Mouse (Mus musculus) lung, postnatal 0 days (tissue): ENCODE results near the gene Shh. TPM values are rescaled to one million over a fixed set of nuclear protein-coding genes. Genes with fewer than 3 reads are reported as not detected.

Experiments
- ATAC-seq: fragments of 200-750 bp; cut with Nextera tagmentation; 2 replicates; pipeline ENCODE4 v1.8.0; 2017; ENCODE audit warnings: moderate library complexity
- DNase-seq: peaks from one replicate; pipeline ENCODE4 v3.0.0-alpha.2; 2016; ENCODE audit warnings: low spot score
- H3K27ac ChIP-seq: fragments of 300-500 bp; sonication (generic); 2 replicates; pipeline ENCODE4 v1.5.1; 2014; ENCODE audit warnings: antibody characterized with exemption, mild to moderate bottlenecking, low read length, mixed read lengths
- H3K27me3 ChIP-seq: fragments of 300-500 bp; sonication (generic); replicated peaks from 2 replicates; pipeline ENCODE4 v1.6.1; 2014; ENCODE audit warnings: low read length, mixed read lengths; ENCODE audit not compliant: insufficient read depth
- H3K36me3 ChIP-seq: fragments of 300-500 bp; sonication (generic); 2 replicates; pipeline ENCODE4 v1.6.1; 2014; ENCODE audit warnings: low read length, mixed read lengths; ENCODE audit not compliant: insufficient read depth
- H3K4me1 ChIP-seq: fragments of 300-500 bp; sonication (generic); 2 replicates; pipeline ENCODE4 v1.6.1; 2014; ENCODE audit warnings: antibody characterized with exemption, low read depth, low read length, mixed read lengths; ENCODE audit not compliant: insufficient read depth
- H3K4me2 ChIP-seq: fragments of 300-500 bp; sonication (generic); replicated peaks from 2 replicates; pipeline ENCODE4 v1.6.1; 2014; ENCODE audit warnings: low read depth, mild to moderate bottlenecking, low read length, moderate library complexity, mixed read lengths
- H3K4me3 ChIP-seq: fragments of 300-500 bp; sonication (generic); 2 replicates; pipeline ENCODE4 v1.5.1; 2014; ENCODE audit warnings: low read depth, low read length
- H3K9ac ChIP-seq: fragments of 300-500 bp; sonication (generic); replicated peaks from 2 replicates; pipeline ENCODE4 v1.6.1; 2014; ENCODE audit warnings: low read depth, mild to moderate bottlenecking
- H3K9me3 ChIP-seq: fragments of 300-500 bp; sonication (generic); 2 replicates; pipeline ENCODE4 v1.6.1; 2016; ENCODE audit warnings: low read length, mixed read lengths
- CTCF ChIP-seq: IDR thresholded peaks from 2 replicates; pipeline ENCODE4 v1.5.1; 2016; ENCODE audit warnings: antibody characterized with exemption, mild to moderate bottlenecking
- EP300 ChIP-seq: IDR thresholded peaks from 2 replicates; pipeline ENCODE4 v1.6.1; 2016; ENCODE audit warnings: antibody characterized with exemption, mild to moderate bottlenecking, control low read depth
- WGBS: fragments of 180-500 bp; shearing (Covaris S2); extraction: QIAGEN DNeasy Blood & Tissue Kit; methylation state at CpG from one replicate; pipeline ENCODE4 v1.1.7; 2014; 5-methylcytosine and 5-hydroxymethylcytosine counted together
- polyA plus RNA-seq: library from polyadenylated mRNA; unstranded; fragments of >200 nt; fragmentation: Nextera tagmentation; extraction: Ambion mirVana; gene quantifications from 2 replicates; pipeline ENCODE4 v1.2.1, GENCODE M21; 2015

The Shh gene
- polyA plus RNA-seq, 1 experiment from 2014 or later, result 9.7 TPM

- ATAC-seq (no peak), DNase-seq (no peak)
- no peak overlapping the region for H3K27ac ChIP-seq
- H3K9ac ChIP-seq, result no peak overlapping the region
- WGBS, result 53% methylated on average over 2 of the region's 2 CpGs
- no peaks in the 10 kb centered on the region for H3K9me3 ChIP-seq
- no peak overlapping the region for H3K4me3 ChIP-seq
- TF ChIP-seq CTCF (no peak), EP300 (no peak)
- H3K4me2 ChIP-seq, result no peak overlapping the region
- no peaks in the 10 kb centered on the region for H3K27me3 ChIP-seq
- no peaks in the 10 kb centered on the region for H3K36me3 ChIP-seq
- H3K4me1 ChIP-seq, result no peaks in the 10 kb centered on the region
Measured at GRCm38 (mm10) chr5:28481730-28482129, 14.7 kb upstream of the Shh start.

- Histone ChIP-seq H3K9me3 (no peaks in the 10 kb centered on the region), H3K27me3 (no peaks in the 10 kb centered on the region), H3K4me2 (no peak overlapping the region), H3K27ac (no peak overlapping the region), H3K36me3 (no peaks in the 10 kb centered on the region), H3K4me1 (no peaks in the 10 kb centered on the region), H3K9ac (no peak overlapping the region), H3K4me3 (no peak overlapping the region)
- ATAC-seq (no peak), DNase-seq (no peak)
- TF ChIP-seq EP300 (no peak), CTCF (no peak)
- 53% methylated on average over 10 of the region's 10 CpGs for WGBS
Measured at GRCm38 (mm10) chr5:28476389-28477379, 9.6 kb upstream of the Shh start.

- no peaks in the 10 kb centered on the region for H3K27me3 ChIP-seq
- ATAC-seq (no peak), DNase-seq (no peak)
- no peaks in the 10 kb centered on the region for H3K9me3 ChIP-seq
- H3K4me2 ChIP-seq, result no peak overlapping the region
- H3K27ac ChIP-seq, result no peak overlapping the region
- 80% methylated on average over 5 of the region's 5 CpGs for WGBS
- TF ChIP-seq EP300 (no peak), CTCF (no peak)
- H3K4me1 ChIP-seq, result no peaks in the 10 kb centered on the region
- no peaks in the 10 kb centered on the region for H3K36me3 ChIP-seq
- no peak overlapping the region for H3K4me3 ChIP-seq
- H3K9ac ChIP-seq, result no peak overlapping the region
Measured at GRCm38 (mm10) chr5:28473556-28473955, 6.5 kb upstream of the Shh start.

- Histone ChIP-seq H3K27ac (no peak overlapping the region), H3K4me1 (no peaks in the 10 kb centered on the region), H3K4me3 (no peak overlapping the region), H3K9ac (no peak overlapping the region), H3K27me3 (peaks cover 23% of the 10 kb centered on the region; the same call in 1 of the 2 replicates), H3K36me3 (no peaks in the 10 kb centered on the region), H3K4me2 (no peak overlapping the region), H3K9me3 (no peaks in the 10 kb centered on the region)
- TF ChIP-seq EP300 (no peak), CTCF (peak; percentile 79)
- DNase-seq (peak; percentile 71), ATAC-seq (peak; percentile 80)
- WGBS, result 2% methylated on average over 9 of the region's 9 CpGs
Measured at GRCm38 (mm10) chr5:28469525-28470202, 2.6 kb upstream of the Shh start.

GRCm38 (mm10) chr5:28466351-28466750, 705 bp downstream of the Shh start:
- Histone ChIP-seq H3K9me3 (no peaks in the 10 kb centered on the region), H3K4me1 (no peaks in the 10 kb centered on the region), H3K27me3 (peaks cover 41% of the 10 kb centered on the region), H3K9ac (0 out of 2 replicates have a peak overlapping the region, but pooled peaks have one; percentile 9), H3K27ac (peak overlapping the region; percentile 23; the same call in 1 of the 2 replicates), H3K4me2 (peak overlapping the region; percentile 65), H3K4me3 (peak overlapping the region; percentile 48), H3K36me3 (no peaks in the 10 kb centered on the region)
- WGBS, result 1% methylated on average over 15 of the region's 15 CpGs
- DNase-seq (no peak), ATAC-seq (no peak)
- TF ChIP-seq CTCF (no peak), EP300 (no peak)

GRCm38 (mm10) chr5:28465526-28465925, 1.5 kb downstream of the Shh start:
- Histone ChIP-seq H3K4me2 (peak overlapping the region; percentile 65), H3K36me3 (no peaks in the 10 kb centered on the region), H3K27me3 (peaks cover 47% of the 10 kb centered on the region), H3K4me1 (no peaks in the 10 kb centered on the region), H3K9me3 (no peaks in the 10 kb centered on the region), H3K9ac (no peak overlapping the region), H3K4me3 (peak overlapping the region; percentile 48), H3K27ac (peak overlapping the region; percentile 90; the same call in 1 of the 2 replicates)
- WGBS, result 2% methylated on average over 18 of the region's 18 CpGs
- no peak for DNase-seq
- ATAC-seq, result no peak
- TF ChIP-seq CTCF (no peak), EP300 (no peak)
